In genomic region chr2:85068626-85069025, GRCm38 (mm10) we compare ENCODE assay signal across 15 mouse cellular contexts. TPM values are rescaled to one million over a fixed set of nuclear protein-coding genes. Genes with fewer than 3 reads are reported as not detected.
"Had no signal": no experiment of that assay in that cellular context is flagged by ENCODE, and none has a peak within 500 bp of the region (broad histone marks: within the 10 kb centered on the region; RNA-seq: fewer than 3 reads in every experiment).

No protein-coding gene starts in this region.

- H3K9me3 ChIP-seq: limb, embryonic 12.5 days; liver, embryonic 13.5 days; lung, embryonic 15.5 days; megakaryocyte, embryonic 14.5 days; midbrain, embryonic 15.5 days; neural tube, embryonic 13.5 days had no signal

- H3K4me3 ChIP-seq: limb, embryonic 12.5 days; liver, embryonic 13.5 days; lung, embryonic 15.5 days; megakaryocyte, embryonic 14.5 days; midbrain, embryonic 15.5 days; neural tube, embryonic 13.5 days had no signal

- H3K4me2 ChIP-seq: limb, embryonic 12.5 days; liver, embryonic 13.5 days; lung, embryonic 15.5 days; midbrain, embryonic 11.5 days; midbrain, embryonic 15.5 days; neural tube, embryonic 13.5 days had no signal

- DNase-seq: kidney, adult 8-10 months; liver; liver, embryonic 13.5 days; liver, postnatal 0 days; right cerebral cortex, postnatal 14 days; thymus, adult 18-20 months; thymus, postnatal 25 days had no signal

- ATAC-seq: liver, postnatal 0 days had no signal

- H3K4me1 ChIP-seq: megakaryocyte, embryonic 14.5 days; midbrain, embryonic 15.5 days had no signal

- H3K27me3 ChIP-seq: limb, embryonic 12.5 days; liver, embryonic 13.5 days; lung, embryonic 15.5 days; midbrain, embryonic 15.5 days; neural tube, embryonic 13.5 days had no signal

- H3K9ac ChIP-seq: limb, embryonic 12.5 days; liver, embryonic 13.5 days; lung, embryonic 15.5 days; midbrain, embryonic 15.5 days; neural tube, embryonic 13.5 days had no signal

- H3K27ac ChIP-seq: limb, embryonic 12.5 days; liver, embryonic 13.5 days; lung, embryonic 15.5 days; macrophage; midbrain, embryonic 15.5 days; neural tube, embryonic 13.5 days had no signal

RNA-seq across cellular contexts. Expression of gene P2rx3, which starts 31.4 kb away (rescaled TPM):
- total RNA-seq: monocyte, adult 5-6 weeks had no signal
- polyA plus RNA-seq: macrophage had no signal
